Mouse (Mus musculus) ES-E14 (cell line): ENCODE measurements at regions not wholly inside any gene's neighbourhood (a gene's known extent, or its start where the extent isn't known, plus 50 kb on each side); places are given as distances from the start of the nearest gene placed in this dataset.

Experiments used
- DNase-seq: peaks from one replicate; pipeline ENCODE4 v3.0.0-alpha.2; 2013; ENCODE audit warnings: low read depth, low spot score
- H3K27ac ChIP-seq: 2 replicates; pipeline ENCODE4 v1.5.1; 2012; ENCODE audit warnings: low read depth, mild to moderate bottlenecking, low read length, moderate library complexity, mixed read lengths; ENCODE audit not compliant: poor library complexity, insufficient read depth, severe bottlenecking
- H3K36me3 ChIP-seq: 2 replicates; pipeline ENCODE4 v1.6.1; 2012; ENCODE audit warnings: mild to moderate bottlenecking, low read length, moderate library complexity, mixed read lengths; ENCODE audit not compliant: control insufficient read depth, poor library complexity, insufficient read depth, severe bottlenecking
- H3K4me1 ChIP-seq, 2 experiments: fragments of 150-350 bp in 1 of 2; sonication (generic) in 1 of 2; 2 replicates each; pipeline ENCODE4 v1.6.1; 2012; ENCODE audit warnings: low read length in 2 of 2, mild to moderate bottlenecking in 1 of 2, mixed read lengths in 1 of 2; ENCODE audit not compliant: control insufficient read depth in 2 of 2, insufficient read depth in 2 of 2, poor library complexity in 1 of 2
- H3K4me3 ChIP-seq, 2 experiments: fragments of 150-350 bp in 1 of 2; sonication (generic) in 1 of 2; 2 replicates each; pipeline ENCODE4 v1.5.1; 2012; ENCODE audit warnings: low read length in 2 of 2, low read depth in 1 of 2, mild to moderate bottlenecking in 1 of 2, mixed read lengths in 1 of 2; ENCODE audit not compliant: insufficient read depth in 1 of 2, poor library complexity in 1 of 2, severe bottlenecking in 1 of 2
- H3K9ac ChIP-seq: 2 replicates; pipeline ENCODE4 v1.6.1; 2012; ENCODE audit warnings: low read depth, mild to moderate bottlenecking, low read length, mixed read lengths; ENCODE audit not compliant: poor library complexity, insufficient read depth, severe bottlenecking
- H3K9me3 ChIP-seq: fragments of 150-350 bp; sonication (generic); 2 replicates; pipeline ENCODE4 v1.6.1; 2012; ENCODE audit warnings: low read depth, mild to moderate bottlenecking, low read length; ENCODE audit not compliant: control insufficient read depth, insufficient read depth
- CHD2 ChIP-seq: IDR thresholded peaks from 2 replicates; pipeline ENCODE4 v1.6.1; 2014; ENCODE audit warnings: mild to moderate bottlenecking, low read depth, low read length, inconsistent platforms
- HCFC1 ChIP-seq: IDR thresholded peaks from 2 replicates; pipeline ENCODE4 v1.6.1; 2012; ENCODE audit warnings: low read length, inconsistent platforms, borderline replicate concordance; ENCODE audit not compliant: insufficient read depth
- MAFK ChIP-seq: IDR thresholded peaks from 2 replicates; pipeline ENCODE4 v1.6.1; 2014; ENCODE audit warnings: mild to moderate bottlenecking, low read depth, low read length, inconsistent platforms; ENCODE audit not compliant: insufficient read depth
- ZC3H11A ChIP-seq: IDR thresholded peaks from 2 replicates; pipeline ENCODE4 v1.6.1; 2012; ENCODE audit warnings: low read depth, mild to moderate bottlenecking, inconsistent platforms, low read length, borderline replicate concordance
- ZNF384 ChIP-seq: IDR thresholded peaks from 2 replicates; pipeline ENCODE4 v1.6.1; 2012; ENCODE audit warnings: low read depth, low read length, inconsistent platforms
- in situ Hi-C, 2 experiments: fragments of 600-800 bp; cut with MboI; formaldehyde crosslinking; loops; one replicate each; pipeline ENCODE4 v1.15.1; 2025; ENCODE audit warnings: low sequenced_read_pairs in 2 of 2, inconsistent platforms in 1 of 2; ENCODE audit not compliant: unreplicated experiment in 2 of 2

DNA sequence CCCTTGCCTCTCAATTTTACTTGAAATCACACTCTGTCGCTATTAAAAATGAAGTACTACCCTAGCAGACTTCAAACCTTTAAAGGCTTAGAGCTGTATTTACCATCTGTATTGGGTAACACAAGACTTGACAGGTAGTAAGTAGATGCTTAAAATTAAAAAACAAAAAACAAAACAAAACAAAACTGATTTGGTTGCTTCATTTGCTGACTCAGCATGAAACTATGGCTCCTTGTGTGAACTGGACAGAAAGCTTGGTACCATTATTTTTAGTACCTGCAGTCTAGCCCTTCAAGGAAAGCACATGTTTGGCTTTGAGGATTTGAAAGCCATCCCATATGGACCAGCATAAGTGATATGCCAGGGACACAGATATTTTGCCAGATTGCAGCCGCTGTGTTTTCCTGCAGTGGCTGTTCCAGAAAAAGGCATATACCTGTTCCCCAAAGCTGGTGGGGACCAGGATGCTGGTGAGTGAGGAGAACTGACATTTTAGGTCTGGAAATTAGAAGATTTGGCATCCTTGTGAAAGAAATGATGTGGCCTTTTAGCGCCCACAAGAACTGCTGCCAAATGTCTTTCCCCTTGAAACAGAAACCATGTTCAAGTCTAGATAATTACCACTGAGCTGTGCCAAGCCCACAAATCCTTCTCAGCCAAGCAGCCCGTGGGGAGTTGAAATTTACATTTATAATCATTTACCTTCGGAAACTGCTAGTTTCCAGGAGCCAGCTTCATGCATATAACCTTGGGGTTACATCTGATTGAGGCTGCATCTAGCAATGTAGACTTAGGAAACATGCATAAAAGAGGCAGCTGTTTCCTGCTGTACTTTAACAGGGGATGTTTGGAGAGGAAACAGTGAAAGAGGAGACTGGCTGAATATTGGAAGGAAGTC, 851.7 kb downstream of the Poteg start:
- DNase-seq = no peak
- Histone ChIP-seq H3K36me3 (no peaks in the 10 kb centered on the region), H3K4me3 (no peak overlapping the region), H3K4me1 (no peaks in the 10 kb centered on the region), H3K9me3 (no peaks in the 10 kb centered on the region), H3K27ac (no peak overlapping the region), H3K9ac (no peak overlapping the region)
- TF ChIP-seq MAFK = peak; percentile 91
- TF ChIP-seq HCFC1 = no peak
- no peak for TF ChIP-seq ZC3H11A
- no peak for TF ChIP-seq ZNF384
- TF ChIP-seq CHD2 = no peak
- in situ Hi-C loops = no loop called here

DNA sequence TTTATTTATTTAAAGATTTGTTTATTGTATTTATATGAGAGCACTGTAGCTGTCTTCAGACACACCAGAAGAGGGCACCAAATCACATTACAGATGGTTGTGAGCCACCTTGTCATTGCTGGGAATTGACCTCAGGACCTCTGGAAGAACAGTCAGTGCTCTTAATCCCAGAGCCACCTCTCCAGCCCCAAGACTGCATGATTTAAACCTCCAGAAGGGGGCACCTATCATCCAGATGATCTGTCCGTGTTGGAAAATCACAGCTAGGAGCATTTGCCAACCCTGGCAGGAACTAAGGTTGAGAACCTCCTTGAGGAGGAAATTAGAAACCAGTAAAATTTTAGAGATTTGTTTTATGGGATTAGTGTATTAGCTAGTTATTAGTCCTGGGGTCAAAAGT, 869.6 kb downstream of the Poteg start:
- Histone ChIP-seq H3K36me3 (no peaks in the 10 kb centered on the region), H3K4me3 (no peak overlapping the region), H3K9ac (no peak overlapping the region), H3K9me3 (no peaks in the 10 kb centered on the region), H3K27ac (no peak overlapping the region), H3K4me1 (no peaks in the 10 kb centered on the region)
- peak; percentile 13 for DNase-seq
- TF ChIP-seq MAFK (no peak), ZNF384 (no peak), HCFC1 (no peak), ZC3H11A (peak; percentile 47), CHD2 (no peak)
- in situ Hi-C loops = no loop called here

DNA sequence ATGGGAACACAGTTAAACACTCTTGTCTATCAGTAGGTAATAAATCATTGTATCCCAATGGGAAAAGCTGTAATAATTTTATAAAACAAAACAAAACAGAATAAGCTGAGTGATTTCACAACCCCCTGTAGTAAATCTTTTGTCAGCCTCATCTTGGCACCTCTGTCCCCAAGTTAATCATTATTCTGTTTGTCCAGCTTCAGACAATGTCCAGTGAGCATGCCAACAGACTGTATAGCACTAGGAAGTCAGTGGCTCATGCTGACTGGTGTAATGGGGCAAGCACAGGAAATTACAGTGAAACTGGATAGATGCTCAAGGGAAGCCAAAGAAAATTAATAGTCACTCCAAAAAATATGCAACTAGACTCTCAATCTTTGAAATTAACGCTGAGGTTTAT, 885.9 kb downstream of the Poteg start:
- in situ Hi-C loops = no loop called here
- TF ChIP-seq CHD2 = no peak
- no peak for TF ChIP-seq ZC3H11A
- TF ChIP-seq MAFK = no peak
- no peak for TF ChIP-seq HCFC1
- no peak for TF ChIP-seq ZNF384

DNA sequence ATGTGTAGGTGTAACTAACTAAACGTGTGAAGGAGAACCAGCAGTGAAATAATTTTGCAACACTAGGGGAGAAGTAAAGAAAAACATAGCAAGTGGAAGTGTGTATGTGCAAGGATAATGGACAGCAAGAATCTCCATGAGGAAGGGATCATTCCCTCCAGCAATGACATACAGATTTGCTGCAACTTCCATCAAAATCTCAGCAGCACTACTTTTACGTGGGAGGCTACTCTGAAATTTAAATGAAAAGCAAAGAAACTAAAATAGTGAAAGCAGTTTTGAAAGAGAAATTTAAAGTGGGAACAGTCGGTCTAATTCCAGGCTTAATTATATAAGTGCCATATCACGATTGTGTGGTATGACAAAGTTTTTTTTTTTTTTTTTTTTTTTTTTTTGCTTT, 890.0 kb downstream of the Poteg start:
- no peak overlapping the region for H3K4me3 ChIP-seq
- no peak for TF ChIP-seq MAFK
- no peak for TF ChIP-seq CHD2
- no peak for TF ChIP-seq HCFC1
- H3K36me3 ChIP-seq = no peaks in the 10 kb centered on the region
- no peaks in the 10 kb centered on the region for H3K4me1 ChIP-seq
- H3K9me3 ChIP-seq = no peaks in the 10 kb centered on the region
- in situ Hi-C loops = no loop called here
- H3K9ac ChIP-seq = no peak overlapping the region
- H3K27ac ChIP-seq = no peak overlapping the region
- DNase-seq = no peak

More for the DNA sequence above, 885.9 kb downstream of the Poteg start:
- no peaks in the 10 kb centered on the region for H3K36me3 ChIP-seq
- H3K9ac ChIP-seq = no peak overlapping the region
- H3K27ac ChIP-seq = no peak overlapping the region
- H3K9me3 ChIP-seq = no peaks in the 10 kb centered on the region
- no peaks in the 10 kb centered on the region for H3K4me1 ChIP-seq
- no peak for DNase-seq
- no peak overlapping the region for H3K4me3 ChIP-seq

DNA sequence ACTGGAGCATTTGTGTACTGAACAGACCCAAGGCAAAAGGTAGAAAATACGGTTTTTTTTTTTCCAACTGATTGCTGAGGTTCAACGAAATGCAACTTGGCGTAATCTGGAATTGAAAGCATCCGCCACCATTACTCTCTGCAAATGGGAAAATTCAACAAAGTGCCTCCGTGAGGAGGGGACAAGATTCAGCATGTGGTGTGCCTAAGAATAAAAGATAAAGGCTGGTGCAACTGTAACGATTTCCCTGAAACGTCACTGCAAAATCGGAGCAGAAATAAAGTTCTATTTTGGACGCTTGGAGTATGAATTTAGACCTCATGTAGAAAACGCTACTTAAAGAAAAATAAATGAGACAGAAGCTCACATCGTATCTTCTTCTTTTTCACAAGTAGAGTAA, 893.8 kb downstream of the Poteg start:
- Histone ChIP-seq H3K4me3 (no peak overlapping the region), H3K4me1 (no peaks in the 10 kb centered on the region), H3K9ac (no peak overlapping the region), H3K27ac (no peak overlapping the region), H3K36me3 (no peaks in the 10 kb centered on the region), H3K9me3 (no peaks in the 10 kb centered on the region)
- in situ Hi-C loops = no loop called here
- DNase-seq = no peak
- no peak for TF ChIP-seq HCFC1
- no peak for TF ChIP-seq CHD2
- no peak for TF ChIP-seq MAFK
- TF ChIP-seq ZC3H11A = no peak
- no peak for TF ChIP-seq ZNF384
